Mouse (Mus musculus) midbrain, embryonic 16.5 days (tissue): ENCODE results near the gene Pax8. TPM values are rescaled to one million over a fixed set of nuclear protein-coding genes. Genes with fewer than 3 reads are reported as not detected.

Experiments
- ATAC-seq: fragments of 200-750 bp; cut with Nextera tagmentation; 2 replicates; pipeline ENCODE4 v1.8.0; 2017; ENCODE audit warnings: moderate TSS enrichment
- H3K27ac ChIP-seq: fragments of 300-500 bp; sonication (generic); 2 replicates; pipeline ENCODE4 v1.5.1; 2014; ENCODE audit warnings: mild to moderate bottlenecking, low read length, mixed read lengths
- H3K27me3 ChIP-seq: fragments of 300-500 bp; sonication (generic); 2 replicates; pipeline ENCODE4 v1.6.1; 2014; ENCODE audit warnings: low read depth, low read length, mixed read lengths; ENCODE audit not compliant: control insufficient read depth, insufficient read depth
- H3K36me3 ChIP-seq: fragments of 300-500 bp; sonication (generic); 2 replicates; pipeline ENCODE4 v1.6.1; 2014; ENCODE audit warnings: mild to moderate bottlenecking, low read length, moderate library complexity, mixed read lengths; ENCODE audit not compliant: control insufficient read depth, insufficient read depth
- H3K4me1 ChIP-seq: fragments of 300-500 bp; sonication (generic); 2 replicates; pipeline ENCODE4 v1.6.1; 2014; ENCODE audit warnings: mild to moderate bottlenecking, low read length, mixed read lengths; ENCODE audit not compliant: control insufficient read depth, insufficient read depth
- H3K4me2 ChIP-seq: fragments of 300-500 bp; sonication (generic); 2 replicates; pipeline ENCODE4 v1.6.1; 2014; ENCODE audit warnings: mild to moderate bottlenecking, low read length, mixed read lengths
- H3K4me3 ChIP-seq: fragments of 300-500 bp; sonication (generic); 2 replicates; pipeline ENCODE4 v1.5.1; 2014; ENCODE audit warnings: low read depth, mild to moderate bottlenecking, low read length, moderate library complexity, mixed read lengths
- H3K9ac ChIP-seq: fragments of 300-500 bp; sonication (generic); 2 replicates; pipeline ENCODE4 v1.6.1; 2014; ENCODE audit warnings: low read depth, low read length, mixed read lengths
- H3K9me3 ChIP-seq: fragments of 300-500 bp; sonication (generic); replicated peaks from 2 replicates; pipeline ENCODE4 v1.6.1; 2014; ENCODE audit warnings: mild to moderate bottlenecking, low read length, mixed read lengths; ENCODE audit not compliant: control insufficient read depth, poor library complexity, severe bottlenecking
- WGBS: fragments of 180-500 bp; shearing (Covaris S2); extraction: QIAGEN DNeasy Blood & Tissue Kit; methylation state at CpG from one replicate; pipeline ENCODE4 v1.1.7; 2014; 5-methylcytosine and 5-hydroxymethylcytosine counted together
- polyA plus RNA-seq: library from polyadenylated mRNA; unstranded; fragments of >200 nt; fragmentation: Nextera tagmentation; extraction: Ambion mirVana; gene quantifications from 2 replicates; pipeline ENCODE4 v1.2.1, GENCODE M21; 2015

Pax8 gene
- polyA plus RNA-seq, 1 experiment from 2014 or later = 3.7 TPM

DNA sequence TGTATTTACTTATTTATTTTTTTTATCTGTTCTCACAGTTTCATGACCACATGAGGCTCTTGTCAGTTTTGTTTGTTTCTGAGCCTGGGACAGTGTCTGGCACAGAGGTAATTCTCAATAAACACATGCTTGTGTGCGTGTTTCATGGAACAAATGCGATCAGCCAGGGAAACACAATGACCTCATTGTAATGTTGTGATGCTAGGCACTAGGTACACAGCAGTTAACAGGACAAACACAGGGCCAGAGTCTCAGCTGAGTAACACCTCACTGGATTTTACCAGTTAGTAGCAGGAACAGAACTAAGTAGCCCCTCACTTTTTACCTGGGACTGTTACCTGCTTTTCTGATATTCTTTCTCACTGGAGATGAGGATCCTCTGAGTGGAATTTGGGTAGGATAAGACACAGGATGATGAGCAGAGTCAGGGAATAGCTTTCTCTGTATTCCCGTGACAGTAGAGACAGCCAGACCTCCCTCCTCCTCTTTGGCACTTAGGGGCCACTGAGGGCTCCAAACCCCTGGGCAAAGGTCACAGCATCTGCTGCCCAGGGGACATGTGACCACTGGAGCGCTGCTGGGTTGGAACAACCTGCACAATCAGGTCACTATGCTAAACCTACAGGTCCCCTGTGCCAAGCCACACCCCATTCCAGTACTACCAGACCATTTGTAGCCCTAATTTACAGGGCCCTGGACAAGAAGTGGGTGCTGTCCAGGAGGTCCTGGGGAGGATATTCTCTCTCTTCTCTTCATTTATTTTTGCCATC, 11.8 kb upstream of the Pax8 start:
- Histone ChIP-seq H3K4me1 (no peaks in the 10 kb centered on the region), H3K27ac (no peak overlapping the region), H3K4me2 (no peak overlapping the region), H3K36me3 (no peaks in the 10 kb centered on the region), H3K9ac (no peak overlapping the region), H3K4me3 (no peak overlapping the region), H3K9me3 (no peaks in the 10 kb centered on the region), H3K27me3 (no peaks in the 10 kb centered on the region)
- no peak for ATAC-seq
- WGBS = 72% methylated on average over 4 of the region's 4 CpGs

DNA sequence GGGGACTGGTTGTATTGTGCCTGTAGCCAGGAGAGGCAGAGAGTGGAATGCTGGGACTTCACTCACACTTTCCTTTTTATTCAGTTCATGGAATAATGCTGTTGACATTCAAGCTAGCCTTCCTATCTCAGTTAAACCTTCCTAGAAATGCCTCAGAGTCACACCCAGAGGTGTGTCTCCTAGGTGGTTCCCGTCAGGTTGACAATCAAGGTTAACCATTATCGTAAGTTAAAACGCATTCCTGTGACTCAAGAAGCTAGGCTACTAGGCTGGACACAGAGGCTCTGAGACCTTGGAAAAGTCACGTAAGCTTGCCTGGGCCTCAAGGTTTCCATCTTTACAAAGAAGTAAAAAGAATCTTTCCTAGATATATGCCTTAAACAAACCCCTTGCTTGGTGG, 10.0 kb upstream of the Pax8 start:
- Histone ChIP-seq H3K9me3 (no peaks in the 10 kb centered on the region), H3K27ac (no peak overlapping the region), H3K27me3 (no peaks in the 10 kb centered on the region), H3K36me3 (no peaks in the 10 kb centered on the region), H3K9ac (no peak overlapping the region), H3K4me2 (no peak overlapping the region), H3K4me1 (no peaks in the 10 kb centered on the region), H3K4me3 (no peak overlapping the region)
- ATAC-seq = no peak
- 95% methylated on average over 4 of the region's 4 CpGs for WGBS

DNA sequence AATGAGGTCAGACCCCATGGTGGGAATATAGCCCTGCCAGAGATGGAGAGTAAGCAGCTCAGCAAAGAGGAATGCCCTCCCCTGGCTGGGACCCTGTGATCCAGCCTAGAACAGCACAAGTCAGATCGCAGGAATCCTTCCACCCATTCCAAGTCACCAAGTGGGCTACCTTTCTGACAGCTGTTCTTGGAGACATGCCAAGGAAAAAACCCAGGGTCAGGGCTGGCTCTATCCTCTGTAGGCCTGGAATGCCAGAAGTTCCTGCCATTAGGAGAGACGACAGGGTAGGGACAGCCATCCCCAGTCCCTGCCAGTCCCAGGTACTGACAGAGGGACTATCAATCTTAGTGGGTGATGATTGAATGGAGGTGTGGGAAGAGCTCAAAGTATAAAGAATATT, 4.5 kb upstream of the Pax8 start:
- no peak overlapping the region for H3K4me3 ChIP-seq
- WGBS = 63% methylated on average over 2 of the region's 2 CpGs

DNA sequence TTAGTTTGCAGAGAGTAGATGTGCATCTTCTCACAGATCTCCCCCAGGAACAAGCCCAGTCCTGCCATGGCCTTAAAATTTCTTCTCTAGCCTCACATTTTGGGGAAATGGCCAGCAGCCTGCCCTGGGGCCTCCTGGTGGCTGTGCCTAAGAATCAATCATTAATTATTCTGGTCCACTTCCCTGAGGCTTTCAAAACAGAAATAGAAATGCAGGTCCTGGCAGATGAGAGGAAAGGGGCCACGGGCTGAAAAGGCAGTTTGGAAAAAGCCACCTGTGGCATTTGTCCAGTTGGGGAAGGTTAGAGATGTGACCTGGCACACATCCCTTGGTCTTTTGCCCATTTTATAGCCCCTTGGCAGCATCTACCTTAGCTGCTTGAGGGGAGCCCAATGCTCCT, 3.8 kb upstream of the Pax8 start:
- Histone ChIP-seq H3K9ac (no peak overlapping the region), H3K27ac (no peak overlapping the region), H3K4me1 (peaks cover 2% of the 10 kb centered on the region; the same call in 1 of the 2 replicates), H3K4me3 (no peak overlapping the region), H3K36me3 (no peaks in the 10 kb centered on the region), H3K27me3 (peaks cover 25% of the 10 kb centered on the region), H3K9me3 (no peaks in the 10 kb centered on the region), H3K4me2 (no peak overlapping the region)
- ATAC-seq = no peak
- 7% methylated on average over 1 of the region's 1 CpGs for WGBS

More for the DNA sequence above, 4.5 kb upstream of the Pax8 start:
- Histone ChIP-seq H3K9ac (no peak overlapping the region), H3K4me2 (no peak overlapping the region), H3K27ac (no peak overlapping the region), H3K36me3 (no peaks in the 10 kb centered on the region), H3K9me3 (no peaks in the 10 kb centered on the region), H3K27me3 (peaks cover 18% of the 10 kb centered on the region), H3K4me1 (no peaks in the 10 kb centered on the region)
- ATAC-seq = no peak

DNA sequence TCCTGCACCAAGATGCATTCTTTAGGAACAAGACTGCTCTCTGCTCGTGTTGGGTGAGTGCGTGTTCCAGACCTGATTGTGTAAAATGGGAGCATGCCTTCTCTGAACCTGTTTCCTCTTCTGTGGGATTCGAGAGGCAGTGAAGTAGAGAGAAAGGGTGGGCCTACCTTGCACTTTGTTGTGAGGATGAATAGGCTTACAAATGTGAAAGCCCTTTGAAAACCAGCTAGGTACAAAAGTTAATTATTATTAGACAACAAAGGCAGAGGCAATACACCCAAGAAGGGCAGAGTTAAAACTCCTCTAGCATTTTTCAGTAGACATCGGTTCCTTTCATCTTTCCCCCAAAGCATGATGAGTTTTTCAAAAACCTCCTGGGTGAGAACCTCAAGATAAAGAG, 3.2 kb upstream of the Pax8 start:
- 49% methylated on average over 4 of the region's 4 CpGs for WGBS
- no peak overlapping the region for H3K9ac ChIP-seq
- no peak for ATAC-seq
- no peaks in the 10 kb centered on the region for H3K36me3 ChIP-seq
- H3K4me3 ChIP-seq = no peak overlapping the region
- H3K4me1 ChIP-seq = peaks cover 3% of the 10 kb centered on the region; the same call in 1 of the 2 replicates
- H3K4me2 ChIP-seq = no peak overlapping the region
- no peaks in the 10 kb centered on the region for H3K9me3 ChIP-seq
- peaks cover 25% of the 10 kb centered on the region for H3K27me3 ChIP-seq
- H3K27ac ChIP-seq = no peak overlapping the region

DNA sequence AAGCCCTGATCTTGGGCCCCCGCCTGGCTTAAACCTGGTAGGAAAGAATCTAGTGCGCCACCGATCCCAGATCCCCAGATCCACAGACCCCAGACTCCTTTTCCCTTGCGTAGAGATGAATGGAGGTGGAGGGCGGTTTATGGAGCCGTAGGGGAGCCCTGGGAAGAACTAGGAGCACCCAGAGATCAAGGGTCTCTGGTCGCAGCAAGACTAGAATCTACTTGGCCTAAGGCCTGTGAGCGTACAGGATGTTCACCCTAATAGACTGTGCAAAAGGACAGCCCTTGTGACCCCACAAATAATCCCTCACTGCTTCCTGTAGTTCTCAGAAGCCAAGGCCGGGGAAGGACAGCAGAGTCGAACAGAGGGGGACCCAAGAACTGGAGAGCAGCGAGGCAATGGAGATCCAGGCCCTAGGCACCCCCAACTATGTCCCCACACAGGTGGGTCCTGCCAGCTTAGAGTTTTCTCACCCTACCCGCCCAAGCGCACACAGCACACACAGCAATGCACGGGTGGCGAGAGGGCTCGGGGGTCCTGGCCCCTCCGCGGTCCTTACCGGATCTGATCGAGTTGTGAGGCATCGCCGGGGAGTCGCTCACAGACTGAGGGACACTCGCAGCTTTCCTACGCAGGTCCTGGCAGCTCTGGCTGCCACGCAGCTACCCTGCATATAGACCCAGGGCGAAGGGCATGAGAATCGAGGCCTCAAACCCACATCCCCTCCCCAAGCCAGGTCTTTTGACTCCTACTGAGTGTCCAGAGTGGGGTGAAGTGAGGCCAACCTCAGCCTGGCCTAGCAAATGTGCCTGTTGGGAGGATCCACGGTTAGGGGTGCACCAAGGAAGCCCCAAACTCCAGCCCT, 653 bp downstream of the Pax8 start:
- peak overlapping the region; percentile 22; the same call in 1 of the 2 replicates for H3K9ac ChIP-seq
- no peak overlapping the region for H3K27ac ChIP-seq
- 13% methylated on average over 29 of the region's 29 CpGs for WGBS
- peak; percentile 34; the same call in 1 of the 2 replicates for ATAC-seq
- H3K9me3 ChIP-seq = no peaks in the 10 kb centered on the region
- peak overlapping the region; percentile 34 for H3K4me3 ChIP-seq
- H3K4me1 ChIP-seq = peaks cover 3% of the 10 kb centered on the region; the same call in 1 of the 2 replicates
- H3K36me3 ChIP-seq = no peaks in the 10 kb centered on the region
- peak overlapping the region; percentile 65 for H3K4me2 ChIP-seq
- H3K27me3 ChIP-seq = peaks cover 27% of the 10 kb centered on the region

DNA sequence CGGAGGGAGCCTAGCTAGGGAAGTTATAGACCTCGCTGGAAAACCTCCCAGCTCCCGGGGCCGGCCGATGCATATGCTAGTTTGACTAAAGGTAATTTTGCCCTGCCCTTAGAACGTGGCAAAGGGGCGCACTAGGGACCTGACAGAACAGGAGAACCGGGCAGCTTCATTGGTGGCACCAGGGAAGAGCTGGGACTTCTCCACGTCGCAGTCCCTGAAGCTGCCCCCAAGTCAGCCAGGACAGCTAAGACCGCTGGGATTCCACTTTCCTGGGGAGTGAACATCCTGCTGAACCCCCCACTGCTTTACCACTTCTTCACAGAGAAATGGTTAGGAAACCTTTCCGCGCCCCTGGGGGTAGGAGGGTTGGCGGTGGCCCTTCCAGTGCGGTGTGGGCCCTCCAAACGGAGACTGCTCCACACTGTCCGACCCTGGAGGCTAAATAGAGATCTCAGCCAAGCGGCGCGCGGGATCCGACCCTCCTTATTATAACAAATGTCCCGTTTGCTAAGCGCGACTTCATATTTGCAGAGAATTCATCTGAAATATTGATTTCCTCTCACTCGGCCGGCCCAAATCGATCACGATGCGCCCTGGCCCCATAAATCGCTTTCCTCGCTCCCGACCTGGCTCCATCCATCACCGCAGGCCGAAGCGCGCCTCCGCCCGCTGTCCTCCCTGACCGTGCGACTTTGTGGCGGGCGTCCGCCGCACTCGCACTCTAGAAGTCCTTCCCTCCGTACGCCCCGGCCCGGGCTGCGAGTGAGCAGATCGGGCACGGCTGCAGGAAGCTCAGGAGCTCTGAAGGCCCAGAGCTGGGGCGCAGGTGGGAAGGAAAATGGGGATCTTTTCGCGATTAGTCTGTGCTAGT, 1.5 kb downstream of the Pax8 start:
- peaks cover 27% of the 10 kb centered on the region for H3K27me3 ChIP-seq
- peak overlapping the region; percentile 34 for H3K4me3 ChIP-seq
- H3K4me1 ChIP-seq = peaks cover 3% of the 10 kb centered on the region; the same call in 1 of the 2 replicates
- 1% methylated on average over 56 of the region's 56 CpGs for WGBS
- no peaks in the 10 kb centered on the region for H3K36me3 ChIP-seq
- no peaks in the 10 kb centered on the region for H3K9me3 ChIP-seq
- ATAC-seq = peak; percentile 75
- H3K9ac ChIP-seq = peak overlapping the region; percentile 22; the same call in 1 of the 2 replicates
- peak overlapping the region; percentile 65 for H3K4me2 ChIP-seq
- no peak overlapping the region for H3K27ac ChIP-seq

- H3K27me3 ChIP-seq = peaks cover 27% of the 10 kb centered on the region
- H3K4me2 ChIP-seq = no peak overlapping the region
- no peak overlapping the region for H3K4me3 ChIP-seq
- no peak overlapping the region for H3K9ac ChIP-seq
- no peaks in the 10 kb centered on the region for H3K9me3 ChIP-seq
- no peak overlapping the region for H3K27ac ChIP-seq
- 5% methylated on average over 11 of the region's 11 CpGs for WGBS
- H3K4me1 ChIP-seq = peaks cover 3% of the 10 kb centered on the region; the same call in 1 of the 2 replicates
- H3K36me3 ChIP-seq = no peaks in the 10 kb centered on the region
- no peak for ATAC-seq
Observed at GRCm38 (mm10) chr2:24472677-24473076, 2.7 kb downstream of the Pax8 start.
